Mouse (Mus musculus): Measurements from ENCODE around the gene Gramd1c.

DNA sequence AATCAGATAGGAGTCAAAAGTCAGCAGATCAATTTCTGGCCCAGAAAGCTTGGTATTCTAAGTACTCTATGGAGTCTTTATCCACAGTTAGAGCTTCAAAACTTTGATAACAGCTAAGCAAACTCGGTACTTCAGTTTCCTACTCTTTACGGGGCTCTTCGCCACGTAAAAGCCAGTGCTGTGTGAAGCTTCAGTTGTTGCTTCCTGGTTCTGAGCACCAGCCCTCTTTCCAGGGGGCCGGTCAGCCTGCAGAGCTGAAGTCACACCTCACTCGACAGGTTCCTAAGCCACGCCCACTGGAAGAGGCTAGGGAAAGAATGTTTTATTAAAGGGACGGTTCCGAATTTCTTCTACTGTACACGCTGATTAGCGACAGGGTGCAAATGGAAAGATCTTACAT lies 47.0 kb downstream of the Gramd1c start:
- TF ChIP-seq CTCF (conservative IDR thresholded peaks at IDR 0.05 in 1 of 2, IDR thresholded peaks at IDR 0.05 in 1 of 2; ENCODE audit: low read depth in 2 of 2, low read length in 2 of 2) (no peak), EP300 (IDR thresholded peaks at IDR 0.05; ENCODE audit: low read length) (no peak), SMC3 (IDR thresholded peaks at IDR 0.05; ENCODE audit: low read depth, low read length) (no peak), HCFC1 (IDR thresholded peaks at IDR 0.05; ENCODE audit: low read depth, low read length) (no peak), JUND (conservative IDR thresholded peaks at IDR 0.05; ENCODE audit: low read depth, low read length) (no peak), PAX5 (IDR thresholded peaks at IDR 0.05; ENCODE audit: low read length) (no peak), GABPA (IDR thresholded peaks at IDR 0.05; ENCODE audit: insufficient replicate concordance, low read depth, low read length) (no peak), MEF2A (IDR thresholded peaks at IDR 0.05; ENCODE audit: borderline replicate concordance, low read depth, low read length) (no peak), POLR2A (IDR thresholded peaks at IDR 0.05; ENCODE audit: low read depth, low read length) (peak; percentile 84)

All from CH12.LX (cell line).